Mouse (Mus musculus): ENCODE measurements around the gene Orai2.

DNA sequence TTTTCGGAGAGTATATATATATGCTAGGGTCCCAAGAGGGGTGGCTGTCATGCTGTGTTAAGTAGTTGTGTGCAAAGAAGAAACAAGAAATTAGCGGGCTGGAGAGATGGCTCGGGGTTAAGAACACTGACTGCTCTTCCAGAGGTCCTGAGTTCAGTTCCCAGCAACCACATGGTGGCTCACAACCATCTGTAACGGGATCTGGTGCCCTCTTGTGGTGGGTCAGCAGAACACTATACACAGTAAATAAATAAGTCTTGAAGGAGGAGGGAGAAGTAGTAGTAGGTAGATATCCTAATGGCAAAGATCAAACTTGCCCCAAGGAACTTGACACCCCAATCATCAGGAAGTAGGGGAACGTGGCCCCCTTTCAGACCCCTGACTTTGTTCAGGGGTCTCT is 27.8 kb downstream of the Orai2 start:
- TF ChIP-seq CTCF (IDR thresholded peaks at IDR 0.05; ENCODE audit: low read depth, low read length): no peak
- TF ChIP-seq GATA2 (IDR thresholded peaks at IDR 0.05; ENCODE audit: borderline replicate concordance, low read depth, low read length): no peak
- TF ChIP-seq GATA1 (IDR thresholded peaks at IDR 0.05; ENCODE audit: borderline replicate concordance, low read length): no peak
- TF ChIP-seq TAL1 (conservative IDR thresholded peaks at IDR 0.05; ENCODE audit: low read depth, low read length): no peak

Data from G1E (cell line).